Mouse (Mus musculus) stomach, embryonic 16.5 days (tissue): ENCODE measurements at regions not wholly inside any gene's neighbourhood (a gene's known extent, or its start where the extent isn't known, plus 50 kb on each side); places are given as distances from the start of the nearest gene placed in this dataset.

ENCODE experiments used
- ATAC-seq: fragments of 200-750 bp; cut with Nextera tagmentation; 2 replicates; pipeline ENCODE4 v1.8.0; 2017; ENCODE audit warnings: moderate number of reproducible peaks, moderate TSS enrichment; ENCODE audit not compliant: insufficient read depth, low FRiP score
- H3K27ac ChIP-seq: fragments of 300-500 bp; sonication (generic); 2 replicates; pipeline ENCODE4 v1.5.1; 2014; ENCODE audit warnings: low read length
- H3K27me3 ChIP-seq: fragments of 300-500 bp; sonication (generic); 2 replicates; pipeline ENCODE4 v1.6.1; 2014; ENCODE audit warnings: low read length, control low read depth, mixed read lengths; ENCODE audit not compliant: control insufficient read depth, insufficient read depth
- H3K36me3 ChIP-seq: fragments of 300-500 bp; sonication (generic); 2 replicates; pipeline ENCODE4 v1.6.1; 2014; ENCODE audit warnings: low read length; ENCODE audit not compliant: control insufficient read depth, insufficient read depth
- H3K4me1 ChIP-seq: fragments of 300-500 bp; sonication (generic); 2 replicates; pipeline ENCODE4 v1.6.1; 2014; ENCODE audit warnings: low read length, control low read depth, mixed read lengths; ENCODE audit not compliant: control insufficient read depth, insufficient read depth
- H3K4me2 ChIP-seq: fragments of 300-500 bp; sonication (generic); 2 replicates; pipeline ENCODE4 v1.6.1; 2014; ENCODE audit warnings: low read depth, low read length, mixed read lengths
- H3K4me3 ChIP-seq: fragments of 300-500 bp; sonication (generic); replicated peaks from 2 replicates; pipeline ENCODE4 v1.5.1; 2014; ENCODE audit warnings: mild to moderate bottlenecking, low read length
- H3K9ac ChIP-seq: fragments of 300-500 bp; sonication (generic); 2 replicates; pipeline ENCODE4 v1.6.1; 2014; ENCODE audit warnings: low read length
- H3K9me3 ChIP-seq: fragments of 300-500 bp; sonication (generic); replicated peaks from 2 replicates; pipeline ENCODE4 v1.6.1; 2016; ENCODE audit warnings: low read length, control low read depth; ENCODE audit not compliant: control insufficient read depth
- WGBS: fragments of 180-500 bp; shearing (Covaris S2); extraction: QIAGEN DNeasy Blood & Tissue Kit; methylation state at CpG from one replicate; pipeline ENCODE4 v1.1.7; 2014; 5-methylcytosine and 5-hydroxymethylcytosine counted together

DNA sequence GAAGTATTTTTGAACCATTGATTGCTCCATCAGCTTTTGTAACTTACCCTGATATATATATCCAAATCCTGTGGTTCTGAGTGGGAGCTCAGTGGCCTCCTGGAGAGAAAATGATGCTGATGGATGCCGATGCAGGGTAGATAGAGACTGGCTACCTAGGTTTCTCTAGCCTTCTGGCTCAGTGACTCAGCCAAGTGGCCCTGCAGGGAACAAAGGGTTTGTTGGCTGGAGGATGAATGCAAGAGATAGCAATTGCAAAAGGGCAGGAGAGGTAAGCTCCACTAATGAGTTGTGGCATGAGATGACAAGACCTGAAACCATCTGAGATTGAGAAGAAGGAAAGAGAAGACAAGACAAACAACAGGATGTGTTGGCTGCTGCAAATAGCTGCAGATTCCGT, 524.6 kb upstream of the Pdzrn3 start:
- no peaks in the 10 kb centered on the region for H3K36me3 ChIP-seq
- no peak for ATAC-seq
- WGBS: 85% methylated on average over 2 of the region's 2 CpGs
- H3K27me3 ChIP-seq: no peaks in the 10 kb centered on the region
- peaks cover 4% of the 10 kb centered on the region; the same call in 1 of the 2 replicates for H3K4me1 ChIP-seq
- H3K9me3 ChIP-seq: no peaks in the 10 kb centered on the region
- H3K27ac ChIP-seq: no peak overlapping the region
- H3K4me2 ChIP-seq: no peak overlapping the region
- H3K9ac ChIP-seq: no peak overlapping the region
- H3K4me3 ChIP-seq: no peak overlapping the region

DNA sequence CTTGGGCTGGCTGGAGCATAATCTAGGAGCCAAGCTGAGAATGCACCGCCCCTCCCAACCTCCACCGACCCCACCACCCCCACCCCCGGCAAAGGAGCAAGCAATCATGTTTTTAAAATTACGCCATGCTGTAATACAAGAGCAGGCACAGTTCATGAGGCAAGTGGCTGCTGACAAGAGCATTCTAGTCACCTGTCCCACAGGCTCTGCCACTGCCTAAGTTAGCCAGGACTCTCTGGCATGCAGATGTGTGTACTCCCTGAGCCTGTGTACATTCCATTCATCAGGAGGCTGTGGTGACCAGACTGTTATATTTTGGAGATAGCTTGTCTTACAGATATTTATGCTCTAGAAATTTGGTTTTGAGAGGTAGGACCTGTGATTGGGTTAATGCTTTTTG, 520.8 kb upstream of the Pdzrn3 start:
- no peak for ATAC-seq
- H3K27ac ChIP-seq: no peak overlapping the region
- 69% methylated on average over 4 of the region's 4 CpGs for WGBS

DNA sequence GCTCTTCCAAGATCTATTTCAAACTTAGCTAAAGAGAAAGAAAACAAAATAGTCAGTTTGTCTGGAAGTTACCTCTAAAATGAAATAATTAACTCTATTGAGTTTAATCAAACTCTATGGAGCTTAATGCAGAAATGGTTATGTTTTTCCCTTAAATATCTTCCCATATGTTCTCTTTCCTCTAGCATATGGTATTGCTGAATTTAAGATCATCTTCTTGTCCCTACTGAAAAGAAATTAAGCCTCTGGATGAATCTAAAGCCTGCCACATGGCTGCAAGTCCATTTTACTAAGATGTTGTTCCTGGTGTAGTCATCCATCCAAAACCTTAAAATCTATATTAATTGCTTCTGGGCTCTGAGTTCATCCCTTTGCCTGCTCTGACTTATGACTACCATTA, 513.0 kb upstream of the Pdzrn3 start:
- no peak overlapping the region for H3K9ac ChIP-seq
- no peak overlapping the region for H3K27ac ChIP-seq
- no peaks in the 10 kb centered on the region for H3K9me3 ChIP-seq
- no peak overlapping the region for H3K4me3 ChIP-seq
- H3K4me1 ChIP-seq: no peaks in the 10 kb centered on the region
- no peaks in the 10 kb centered on the region for H3K36me3 ChIP-seq
- ATAC-seq: no peak
- H3K4me2 ChIP-seq: no peak overlapping the region
- H3K27me3 ChIP-seq: no peaks in the 10 kb centered on the region

More for the DNA sequence above, 520.8 kb upstream of the Pdzrn3 start:
- no peak overlapping the region for H3K4me2 ChIP-seq
- H3K9ac ChIP-seq: no peak overlapping the region
- no peaks in the 10 kb centered on the region for H3K9me3 ChIP-seq
- no peak overlapping the region for H3K4me3 ChIP-seq
- no peaks in the 10 kb centered on the region for H3K4me1 ChIP-seq
- H3K27me3 ChIP-seq: no peaks in the 10 kb centered on the region
- H3K36me3 ChIP-seq: no peaks in the 10 kb centered on the region

DNA sequence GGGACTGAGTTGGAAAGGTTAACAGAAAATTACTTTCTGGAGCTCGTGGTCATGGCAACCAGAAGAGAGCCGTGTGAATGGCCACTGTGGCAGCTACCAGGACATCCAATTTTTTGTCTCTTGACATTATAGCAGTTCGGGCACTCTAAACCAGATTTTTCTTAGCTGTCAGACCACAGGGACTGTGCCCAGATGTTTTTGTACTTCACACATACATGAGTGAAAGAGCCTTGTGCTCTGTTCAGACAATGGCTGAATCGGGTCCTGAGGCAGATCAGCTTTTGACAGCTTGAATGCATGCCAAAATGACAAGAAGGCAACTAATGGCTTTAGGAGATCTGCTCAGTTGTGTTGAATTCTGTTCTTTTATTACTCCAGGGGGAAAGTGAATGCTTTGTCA, 505.2 kb upstream of the Pdzrn3 start:
- Histone ChIP-seq H3K9me3 (no peaks in the 10 kb centered on the region), H3K4me3 (no peak overlapping the region), H3K9ac (no peak overlapping the region), H3K27me3 (no peaks in the 10 kb centered on the region), H3K4me2 (no peak overlapping the region), H3K36me3 (no peaks in the 10 kb centered on the region), H3K4me1 (peaks cover 5% of the 10 kb centered on the region; the same call in 1 of the 2 replicates), H3K27ac (peak overlapping the region; percentile 28)
- WGBS: 37% methylated on average over 4 of the region's 4 CpGs
- no peak for ATAC-seq

DNA sequence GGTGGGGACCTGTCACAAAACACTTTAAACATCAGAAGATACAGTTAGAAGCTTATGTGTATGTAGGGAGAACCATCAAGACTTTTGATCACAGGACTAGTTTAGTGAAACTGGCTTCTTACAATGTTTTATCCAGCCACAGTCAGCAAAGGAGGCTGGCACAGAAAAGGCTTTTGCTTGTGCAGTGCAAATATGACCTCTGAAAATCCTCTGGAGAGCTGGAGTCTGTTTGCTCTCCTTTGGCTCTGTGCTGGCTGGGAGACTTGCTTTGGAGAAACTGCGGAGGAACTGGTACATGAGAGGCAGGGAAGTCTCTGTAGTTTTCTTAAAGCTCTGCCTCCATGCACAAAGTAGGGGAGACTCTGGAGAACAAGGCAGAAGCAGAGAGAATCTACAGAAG, 497.2 kb upstream of the Pdzrn3 start:
- ATAC-seq: 0 out of 2 replicates have a peak, but pooled peaks have one; percentile 37
- no peak overlapping the region for H3K27ac ChIP-seq
- WGBS: 52% methylated on average over 1 of the region's 1 CpGs

DNA sequence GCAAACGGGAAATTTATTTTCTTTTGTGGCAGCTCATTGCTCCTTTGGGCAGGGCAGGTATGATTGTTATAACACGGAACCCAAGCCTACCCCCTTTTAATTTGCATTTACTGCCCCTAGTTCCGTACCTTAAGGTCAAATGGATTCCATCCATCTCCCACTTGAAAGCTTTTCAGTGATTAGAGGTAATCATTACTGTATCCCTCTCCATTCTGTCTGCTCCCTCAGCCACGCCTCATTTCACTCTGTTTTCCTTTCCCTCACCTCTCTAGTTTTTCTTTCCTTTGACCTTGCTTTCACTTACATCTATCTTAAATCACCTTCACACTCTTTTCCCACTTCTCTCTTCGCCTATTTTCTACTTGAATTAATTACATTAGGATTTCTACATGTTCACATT, 481.2 kb upstream of the Pdzrn3 start:
- no peaks in the 10 kb centered on the region for H3K4me1 ChIP-seq
- H3K27me3 ChIP-seq: no peaks in the 10 kb centered on the region
- no peak overlapping the region for H3K4me2 ChIP-seq
- H3K36me3 ChIP-seq: no peaks in the 10 kb centered on the region
- no peak for ATAC-seq
- no peak overlapping the region for H3K27ac ChIP-seq
- WGBS: 35% methylated on average over 5 of the region's 5 CpGs
- no peak overlapping the region for H3K9ac ChIP-seq
- H3K4me3 ChIP-seq: no peak overlapping the region
- H3K9me3 ChIP-seq: no peaks in the 10 kb centered on the region

More for the DNA sequence above, 497.2 kb upstream of the Pdzrn3 start:
- no peaks in the 10 kb centered on the region for H3K27me3 ChIP-seq
- H3K36me3 ChIP-seq: no peaks in the 10 kb centered on the region
- no peak overlapping the region for H3K4me3 ChIP-seq
- no peak overlapping the region for H3K9ac ChIP-seq
- H3K4me2 ChIP-seq: no peak overlapping the region
- no peaks in the 10 kb centered on the region for H3K9me3 ChIP-seq
- no peaks in the 10 kb centered on the region for H3K4me1 ChIP-seq

DNA sequence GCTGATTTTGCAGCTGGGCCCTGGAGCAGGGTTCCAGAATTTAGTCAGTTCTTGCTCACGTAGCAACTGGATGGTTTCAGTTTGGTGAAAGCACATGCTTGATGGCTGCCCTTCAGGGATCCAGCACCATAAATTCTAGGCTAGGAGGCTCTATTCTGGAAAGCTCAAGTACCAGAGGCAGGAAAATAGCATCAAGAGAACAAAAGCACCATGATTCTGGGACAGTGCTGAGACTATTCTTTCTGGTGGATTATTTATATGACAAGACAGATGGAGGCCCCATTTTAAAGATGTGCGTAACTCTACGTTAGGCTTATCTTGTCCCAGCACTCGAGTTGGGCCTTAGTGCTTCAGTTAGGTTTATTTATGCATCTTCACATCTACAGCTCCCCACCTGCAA, 463.0 kb upstream of the Pdzrn3 start:
- Histone ChIP-seq H3K27ac (no peak overlapping the region), H3K9ac (no peak overlapping the region), H3K4me2 (no peak overlapping the region), H3K27me3 (no peaks in the 10 kb centered on the region; the same call in 1 of the 2 replicates), H3K4me1 (no peaks in the 10 kb centered on the region), H3K4me3 (no peak overlapping the region), H3K36me3 (no peaks in the 10 kb centered on the region), H3K9me3 (no peaks in the 10 kb centered on the region)
- 70% methylated on average over 4 of the region's 4 CpGs for WGBS
- no peak for ATAC-seq

DNA sequence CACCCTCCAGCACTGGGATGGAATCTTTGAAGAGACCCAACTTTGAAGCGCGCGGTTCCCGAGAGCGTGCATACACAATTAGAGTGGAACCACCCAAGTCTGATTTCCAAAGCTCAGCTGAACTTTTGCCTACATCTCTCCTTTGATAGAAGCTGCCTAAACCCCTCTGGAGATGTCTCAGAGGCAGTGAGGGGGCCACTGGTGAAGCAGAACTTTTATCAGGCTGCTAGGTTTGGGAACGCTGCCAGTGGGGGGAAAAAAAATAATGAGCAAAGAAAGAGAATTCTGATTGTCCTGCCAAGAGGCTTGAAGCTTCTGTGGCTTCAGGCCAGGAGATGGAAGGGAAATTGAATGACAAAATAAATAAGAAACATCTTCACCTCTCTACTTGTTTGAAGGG, 459.9 kb upstream of the Pdzrn3 start:
- 74% methylated on average over 6 of the region's 6 CpGs for WGBS
- Histone ChIP-seq H3K9ac (no peak overlapping the region), H3K27me3 (no peaks in the 10 kb centered on the region), H3K4me1 (no peaks in the 10 kb centered on the region), H3K27ac (no peak overlapping the region), H3K36me3 (no peaks in the 10 kb centered on the region), H3K4me2 (no peak overlapping the region), H3K4me3 (no peak overlapping the region), H3K9me3 (no peaks in the 10 kb centered on the region)
- no peak for ATAC-seq

DNA sequence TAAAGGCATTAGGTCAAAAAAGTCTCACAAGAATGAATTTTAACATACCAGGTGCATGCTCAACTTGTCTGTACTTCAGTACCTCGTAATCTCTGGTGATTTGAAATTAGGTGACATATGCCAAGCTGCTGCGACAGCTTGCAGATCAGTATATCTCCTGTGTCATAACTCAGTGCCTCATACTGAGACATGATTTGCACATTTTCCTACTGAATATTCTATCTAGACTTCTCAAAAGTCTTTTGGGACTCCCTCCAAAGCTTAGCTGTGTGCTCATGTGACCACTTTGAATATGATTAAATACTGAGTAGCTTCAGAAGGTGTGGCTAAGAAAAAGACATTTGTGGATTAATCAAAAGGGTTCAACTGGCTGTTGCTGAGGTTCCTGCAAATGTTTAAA, 416.3 kb upstream of the Pdzrn3 start:
- ATAC-seq: no peak
- 74% methylated on average over 2 of the region's 2 CpGs for WGBS
- H3K4me3 ChIP-seq: no peak overlapping the region

DNA sequence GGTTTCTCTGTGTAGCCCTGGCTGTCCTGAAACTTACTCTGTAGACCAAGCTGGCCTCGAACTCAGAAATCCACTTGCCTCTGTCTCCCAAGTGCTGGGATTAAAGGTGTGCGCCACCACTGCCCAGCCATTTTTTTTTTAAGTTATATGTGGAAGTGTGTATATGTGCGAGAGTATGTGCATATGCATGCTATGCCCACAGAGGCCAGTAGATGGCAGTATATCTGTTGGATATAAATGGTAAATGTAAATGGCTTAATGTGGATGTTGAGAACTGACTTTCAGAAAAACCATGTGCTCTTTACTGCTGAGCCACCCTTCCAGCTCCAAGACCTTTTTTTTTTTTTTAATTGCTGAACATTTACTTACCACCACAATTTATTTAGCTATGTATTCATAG, 400.2 kb upstream of the Pdzrn3 start:
- no peaks in the 10 kb centered on the region for H3K4me1 ChIP-seq
- WGBS: 90% methylated on average over 3 of the region's 3 CpGs
- no peak overlapping the region for H3K9ac ChIP-seq
- no peaks in the 10 kb centered on the region for H3K9me3 ChIP-seq
- no peaks in the 10 kb centered on the region for H3K36me3 ChIP-seq
- H3K4me3 ChIP-seq: no peak overlapping the region
- no peak overlapping the region for H3K27ac ChIP-seq
- no peak for ATAC-seq
- H3K4me2 ChIP-seq: no peak overlapping the region
- no peaks in the 10 kb centered on the region for H3K27me3 ChIP-seq

More for the DNA sequence above, 416.3 kb upstream of the Pdzrn3 start:
- Histone ChIP-seq H3K9ac (no peak overlapping the region), H3K27me3 (no peaks in the 10 kb centered on the region), H3K27ac (no peak overlapping the region), H3K4me2 (no peak overlapping the region), H3K9me3 (no peaks in the 10 kb centered on the region), H3K36me3 (no peaks in the 10 kb centered on the region), H3K4me1 (no peaks in the 10 kb centered on the region)
